Mouse (Mus musculus): Measurements from ENCODE around the gene Esp31. TPM values are rescaled to one million over a fixed set of nuclear protein-coding genes. Genes with fewer than 3 reads are reported as not detected.

The Esp31 gene
- not detected for polyA plus RNA-seq (2017; shearing (Covaris generic))

DNA sequence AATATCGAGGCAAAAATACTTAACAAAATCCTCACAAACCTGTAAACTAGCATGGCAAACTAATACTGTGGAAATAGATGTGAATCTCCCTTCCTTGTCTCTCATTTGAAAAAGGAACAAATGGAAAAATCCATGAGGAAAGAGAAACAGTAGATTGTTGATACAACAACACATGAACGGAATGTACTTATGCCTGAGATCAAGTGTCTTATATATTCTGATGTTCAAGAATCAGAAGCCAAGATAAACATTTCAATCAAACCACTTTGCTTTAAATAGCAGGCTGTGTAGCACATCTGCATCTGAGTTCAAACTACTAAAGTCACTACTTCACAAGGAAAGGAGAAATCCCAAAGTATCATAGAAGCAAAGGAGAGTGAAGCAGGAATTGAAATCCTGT, at the start of gene Esp31:
TSS of gene Esp31 (plus strand) at position 301 of the 400 bp plus-strand sequence.
- ATAC-seq: no peak

Other genes with a start within 250 kb of the Esp31 start
- not detected for gene Esp36, start 219.3 kb upstream of the Esp31 start, polyA plus RNA-seq (2017; shearing (Covaris generic))
- gene Esp34, start 85.3 kb upstream of the Esp31 start, polyA plus RNA-seq (2017; shearing (Covaris generic)): not detected

Data from activated CD4-positive, CD25-positive, alpha-beta regulatory T cell, adult 4 months (primary cell).